Mouse (Mus musculus) hindbrain, embryonic 13.5 days (tissue): ENCODE measurements around the gene Josd2. TPM values are rescaled to one million over a fixed set of nuclear protein-coding genes. Genes with fewer than 3 reads are reported as not detected.

Source experiments
- microRNA-seq: library from miRNA; unstranded; fragments of <30 nt; microRNA quantifications from one replicate; pipeline ENCODE4, GENCODE M21; 2016
- polyA plus RNA-seq: library from polyadenylated mRNA; unstranded; fragments of >200 nt; fragmentation: Nextera tagmentation; extraction: Ambion mirVana; gene quantifications from 2 replicates; pipeline ENCODE4 v1.2.1, GENCODE M21; 2015

Gene Josd2
- polyA plus RNA-seq, 1 experiment from 2014 or later = 46.2 TPM

Small RNA genes lying within 50 kb of the gene (microRNA-seq; reads per million reads assigned to microRNA genes)
- gene Mir7052 = not detected

Other genes starting within 250 kb of the Josd2 start
- gene Klk1, start 242.6 kb upstream of the Josd2 start, polyA plus RNA-seq = not detected in 2 replicates
- gene Gm36864, start 231.8 kb upstream of the Josd2 start, polyA plus RNA-seq = not detected in 2 replicates
- gene 1700028J19Rik, start 221.3 kb upstream of the Josd2 start, polyA plus RNA-seq = 1.5 and 1.7 TPM in 2 replicates
- gene 2410002F23Rik, start 221.3 kb upstream of the Josd2 start, polyA plus RNA-seq = 206 and 226 TPM in 2 replicates
- gene Acp4, start 210.6 kb upstream of the Josd2 start, polyA plus RNA-seq = 0.10 TPM in 1 of 2 replicates, not detected in the other
- gene Gm15517, start 206.5 kb upstream of the Josd2 start, polyA plus RNA-seq = not detected in 2 replicates
- 3.4 and 3.9 TPM in 2 replicates for gene Clec11a, start 161.1 kb upstream of the Josd2 start, polyA plus RNA-seq
- gene Shank1, start 157.7 kb upstream of the Josd2 start, polyA plus RNA-seq = 31.7 and 32.6 TPM in 2 replicates
- 26.1 and 27.7 TPM in 2 replicates for gene Syt3, start 83.9 kb upstream of the Josd2 start, polyA plus RNA-seq
- gene 1700008O03Rik, start 82.2 kb upstream of the Josd2 start, polyA plus RNA-seq = 1.8 and 2.4 TPM in 2 replicates
- 14.6 and 15.6 TPM in 2 replicates for gene Lrrc4b, start 39.0 kb upstream of the Josd2 start, polyA plus RNA-seq
- 5.6 and 6.5 TPM in 2 replicates for gene Aspdh, start 2.6 kb upstream of the Josd2 start, polyA plus RNA-seq
- 121 and 126 TPM in 2 replicates for gene Emc10, start 28.5 kb downstream of the Josd2 start, polyA plus RNA-seq
- gene Fam71e1, start 28.6 kb downstream of the Josd2 start, polyA plus RNA-seq = 32.2 and 37.4 TPM in 2 replicates
- gene Mybpc2, start 56.7 kb downstream of the Josd2 start, polyA plus RNA-seq = 0.08 and 0.18 TPM in 2 replicates
- not detected in 2 replicates for gene Spib, start 64.1 kb downstream of the Josd2 start, polyA plus RNA-seq
- 24.4 and 28.8 TPM in 2 replicates for gene Pold1, start 80.9 kb downstream of the Josd2 start, polyA plus RNA-seq
- gene Nr1h2, start 86.0 kb downstream of the Josd2 start, polyA plus RNA-seq = 69.8 and 70.9 TPM in 2 replicates
- gene Napsa, start 104.4 kb downstream of the Josd2 start, polyA plus RNA-seq = 1.1 and 1.7 TPM in 2 replicates
- 4.4 and 5.0 TPM in 2 replicates for gene Kcnc3, start 122.7 kb downstream of the Josd2 start, polyA plus RNA-seq
- 1.9 and 2.3 TPM in 2 replicates for gene Myh14, start 202.9 kb downstream of the Josd2 start, polyA plus RNA-seq
- gene Izumo2, start 240.8 kb downstream of the Josd2 start, polyA plus RNA-seq = not detected in 2 replicates